Mouse (Mus musculus): ENCODE data around the gene Ece1.

Ece1 gene

GRCm38 (mm10) chr4:137979066-137979644 is 117.1 kb downstream of the Ece1 start:
- in situ Hi-C loops (cut with MboI, MseI) = loop anchor here (10.0 kb wide), 1 partner anchor 296 kb away; no protein-coding TSS in a partner anchor

- in situ Hi-C loops (cut with MboI, MseI) = no loop called here
Measured at GRCm38 (mm10) chr4:137982869-137983268, 120.8 kb downstream of the Ece1 start.

GRCm38 (mm10) chr4:137984212-137984611 is 122.2 kb downstream of the Ece1 start:
- in situ Hi-C loops (cut with MboI, MseI) = no loop called here

GRCm38 (mm10) chr4:137984746-137985145 is 122.7 kb downstream of the Ece1 start:
- in situ Hi-C loops (cut with MboI, MseI) = no loop called here

- in situ Hi-C loops (cut with MboI, MseI) = no loop called here
Measured at GRCm38 (mm10) chr4:137989426-137989825, 127.4 kb downstream of the Ece1 start.

GRCm38 (mm10) chr4:137990433-137990832 is 128.4 kb downstream of the Ece1 start:
- in situ Hi-C loops (cut with MboI, MseI) = loop anchor here (10.0 kb wide), 1 partner anchor 626 kb away; no protein-coding TSS in a partner anchor

GRCm38 (mm10) chr4:137991240-137991639 is 129.2 kb downstream of the Ece1 start:
- in situ Hi-C loops (cut with MboI, MseI) = loop anchor here (10.0 kb wide), 1 partner anchor 626 kb away; no protein-coding TSS in a partner anchor

- in situ Hi-C loops (cut with MboI, MseI) = loop anchor here (10.0 kb wide), 1 partner anchor 628 kb away; no protein-coding TSS in a partner anchor
Measured at GRCm38 (mm10) chr4:137992890-137993289, 130.9 kb downstream of the Ece1 start, which contains the start of gene Eif4g3. Gene Eif4g3 (plus strand): TSS chr4:137993022.

GRCm38 (mm10) chr4:137993291-137993758 is 131.3 kb downstream of the Ece1 start:
- in situ Hi-C loops (cut with MboI, MseI) = loop anchor here (10.0 kb wide), 1 partner anchor 629 kb away; no protein-coding TSS in a partner anchor

GRCm38 (mm10) chr4:137993821-137994561 is 132.0 kb downstream of the Ece1 start:
- in situ Hi-C loops (cut with MboI, MseI) = loop anchor here (10.0 kb wide), 1 partner anchor 629 kb away; no protein-coding TSS in a partner anchor

GRCm38 (mm10) chr4:137994562-137995336 is 132.7 kb downstream of the Ece1 start:
- in situ Hi-C loops (cut with MboI, MseI) = loop anchor here (10.0 kb wide), 1 partner anchor 630 kb away; no protein-coding TSS in a partner anchor

GRCm38 (mm10) chr4:137995399-137995798 is 133.4 kb downstream of the Ece1 start:
- in situ Hi-C loops (cut with MboI, MseI) = loop anchor here (10.0 kb wide), 1 partner anchor 631 kb away; no protein-coding TSS in a partner anchor

- in situ Hi-C loops (cut with MboI, MseI) = loop anchor here (10.0 kb wide), 1 partner anchor 633 kb away; no protein-coding TSS in a partner anchor
Measured at GRCm38 (mm10) chr4:137998232-137998631, 136.2 kb downstream of the Ece1 start.

GRCm38 (mm10) chr4:138000682-138001081 is 138.6 kb downstream of the Ece1 start:
- in situ Hi-C loops (cut with MboI, MseI) = no loop called here

GRCm38 (mm10) chr4:138003909-138004610 is 142.0 kb downstream of the Ece1 start:
- in situ Hi-C loops (cut with MboI, MseI) = no loop called here

GRCm38 (mm10) chr4:138005781-138006180 is 143.7 kb downstream of the Ece1 start:
- in situ Hi-C loops (cut with MboI, MseI) = no loop called here

GRCm38 (mm10) chr4:138006951-138007613 is 145.0 kb downstream of the Ece1 start:
- in situ Hi-C loops (cut with MboI, MseI) = no loop called here

GRCm38 (mm10) chr4:138008646-138009045 is 146.6 kb downstream of the Ece1 start:
- in situ Hi-C loops (cut with MboI, MseI) = no loop called here

- in situ Hi-C loops (cut with MboI, MseI) = no loop called here
Measured at GRCm38 (mm10) chr4:138009786-138010502, 147.9 kb downstream of the Ece1 start.
